Mouse (Mus musculus): ENCODE data around the gene Neo1.

GRCm38 (mm10) chr9:58859080-58859635 lies 177.1 kb downstream of the Neo1 start:
- TF ChIP-seq CTCF (IDR thresholded peaks at IDR 0.05; ENCODE audit: insufficient read depth, low read length) = no peak
- TF ChIP-seq POLR2A (IDR thresholded peaks at IDR 0.05; ENCODE audit: borderline replicate concordance, extremely low read depth, low read depth, low read length) = no peak
